12 mouse cellular contexts compared by ENCODE assay signal in genomic region chr5:35830101-35830500, GRCm38 (mm10).
DNase-seq lines count a peak whose midpoint lies in the region; ATAC-seq and TF ChIP-seq lines count a peak whose summit lies in the region.
"Had no signal": no experiment of that assay in that cellular context is flagged by ENCODE, and none has a peak within 500 bp of the region (broad histone marks: within the 10 kb centered on the region; RNA-seq: fewer than 3 reads in every experiment).

No protein-coding gene starts in this region.

- H3K9me3 ChIP-seq in hindbrain, embryonic 13.5 days: no peaks in the 10 kb centered on the region
- H3K9me3 ChIP-seq in hindbrain, embryonic 11.5 days (ENCODE audit: control insufficient read depth, low read length): no peaks in the 10 kb centered on the region
- H3K9me3 ChIP-seq: limb, embryonic 13.5 days had no signal

- DNase-seq in hindbrain, embryonic 11.5 days (ENCODE audit: low spot score): no peak
- DNase-seq in cerebellum, adult 11-12 months: peak; percentile 83
- peak; percentile 53 to 65 for DNase-seq in cerebellum, postnatal 36 days
- peak in 1 of 2 experiments; percentile 54 for DNase-seq in left cerebral cortex, adult 2 months (ENCODE audit: extremely low spot score in 1 of 2, low spot score in 2 of 2)
- DNase-seq in thymus, postnatal 10 days (ENCODE audit: low spot score in 2 of 2): no peak
- DNase-seq in lung, postnatal 25 days (ENCODE audit: low spot score): no peak
- DNase-seq: kidney, adult 11 months; lung, postnatal 10 days; thymus, adult 2 months had no signal

- 87% methylated on average over 3 of the region's 3 CpGs for WGBS in hindbrain, embryonic 13.5 days
- 86% methylated on average over 3 of the region's 3 CpGs for WGBS in hindbrain, embryonic 11.5 days

- H3K4me1 ChIP-seq in hindbrain, embryonic 13.5 days (replicated peaks): peaks cover 23% of the 10 kb centered on the region
- no peaks in the 10 kb centered on the region; the same call in 1 of the 2 replicates for H3K4me1 ChIP-seq in hindbrain, embryonic 11.5 days (replicated peaks; ENCODE audit: control insufficient read depth, insufficient read depth, low read length)
- H3K4me1 ChIP-seq: limb, embryonic 13.5 days had no signal

- no peak for TF ChIP-seq CTCF in left cerebral cortex, adult 2 months (IDR thresholded peaks at IDR 0.05)

- intact Hi-C loops in left cerebral cortex, adult 2 months (cut with DNase I): no loop called here

- ATAC-seq in hindbrain, embryonic 13.5 days (ENCODE audit: low FRiP score): no peak
- ATAC-seq in hindbrain, embryonic 11.5 days (ENCODE audit: low FRiP score): no peak

- no peak overlapping the region for H3K4me3 ChIP-seq in hindbrain, embryonic 13.5 days
- H3K4me3 ChIP-seq in hindbrain, embryonic 11.5 days (ENCODE audit: low read depth, low read length): no peak overlapping the region
- H3K4me3 ChIP-seq in left cerebral cortex, adult 2 months: no peak overlapping the region
- H3K4me3 ChIP-seq: limb, embryonic 13.5 days; myocyte had no signal

- no peaks in the 10 kb centered on the region for H3K36me3 ChIP-seq in hindbrain, embryonic 13.5 days
- no peaks in the 10 kb centered on the region for H3K36me3 ChIP-seq in hindbrain, embryonic 11.5 days (ENCODE audit: control insufficient read depth, insufficient read depth, low read length)
- H3K36me3 ChIP-seq: limb, embryonic 13.5 days had no signal

- no peak overlapping the region for H3K9ac ChIP-seq in hindbrain, embryonic 13.5 days
- no peak overlapping the region for H3K9ac ChIP-seq in hindbrain, embryonic 11.5 days (ENCODE audit: low read depth, low read length)
- H3K9ac ChIP-seq: limb, embryonic 13.5 days had no signal

- H3K27me3 ChIP-seq in hindbrain, embryonic 13.5 days: no peaks in the 10 kb centered on the region; the same call in 1 of the 2 replicates
- H3K27me3 ChIP-seq in hindbrain, embryonic 11.5 days (ENCODE audit: control insufficient read depth, insufficient read depth, low read length): no peaks in the 10 kb centered on the region
- H3K27me3 ChIP-seq: limb, embryonic 13.5 days had no signal

- H3K27ac ChIP-seq in hindbrain, embryonic 13.5 days: 0 out of 2 replicates have a peak overlapping the region, but pooled peaks have one; percentile 4
- no peak overlapping the region for H3K27ac ChIP-seq in hindbrain, embryonic 11.5 days (ENCODE audit: low read depth, low read length)
- H3K27ac ChIP-seq in left cerebral cortex, adult 2 months: peak overlapping the region; percentile 57
- H3K27ac ChIP-seq: limb, embryonic 13.5 days had no signal

- no peak overlapping the region for H3K4me2 ChIP-seq in hindbrain, embryonic 13.5 days
- H3K4me2 ChIP-seq in hindbrain, embryonic 11.5 days (replicated peaks; ENCODE audit: low read depth, low read length): no peak overlapping the region
- H3K4me2 ChIP-seq: limb, embryonic 13.5 days had no signal

Comparison
In these comparisons a context has a peak if more than half of its experiments do, and no peak if none do; other contexts are left out.
1. DNase-seq: peak in cerebellum, adult 11-12 months (single experiment) and cerebellum, postnatal 36 days (2 of 2); none in hindbrain, embryonic 11.5 days (single experiment), thymus, postnatal 10 days (0 of 2) and lung, postnatal 25 days (single experiment).